In genomic region chr14:8213803-8214224, GRCm38 (mm10) we compare ENCODE assay signal across 7 mouse cellular contexts. TPM values are rescaled to one million over a fixed set of nuclear protein-coding genes. Genes with fewer than 3 reads are reported as not detected.
DNase-seq lines count a peak whose midpoint lies in the region; ATAC-seq and TF ChIP-seq lines count a peak whose summit lies in the region.

Kctd6 (plus strand) TSS chr14:8214140.

- 0 out of 2 replicates have a peak, but pooled peaks have one; percentile 21 for TF ChIP-seq POLR2A in small intestine, adult 2 months (IDR thresholded peaks at IDR 0.05; ENCODE audit: low read depth, low read length)

- peak within 1 kb of the TSS; percentile 92 for H3K27ac ChIP-seq in embryonic facial prominence, embryonic 10.5 days (replicated peaks)
- peak within 1 kb of the TSS; percentile 96 for H3K27ac ChIP-seq in intestine, postnatal 0 days (ENCODE audit: low read depth, low read length)
- H3K27ac ChIP-seq in midbrain, embryonic 12.5 days (replicated peaks), result peak within 1 kb of the TSS; percentile 83
- H3K27ac ChIP-seq in small intestine, adult 2 months (ENCODE audit: insufficient read depth, low read depth, low read length), result peak within 1 kb of the TSS; percentile 35

- H3K4me3 ChIP-seq in embryonic facial prominence, embryonic 10.5 days, result peak within 1 kb of the TSS; percentile 76
- peak within 1 kb of the TSS; percentile 82 for H3K4me3 ChIP-seq in intestine, postnatal 0 days (ENCODE audit: low read depth, low read length)
- H3K4me3 ChIP-seq in midbrain, embryonic 12.5 days, result peak within 1 kb of the TSS; percentile 67
- H3K4me3 ChIP-seq in small intestine, adult 2 months (ENCODE audit: low read depth, low read length), result peak within 1 kb of the TSS; percentile 71

- ATAC-seq in intestine, postnatal 0 days, result peak; percentile 94
- peak; percentile 96 for ATAC-seq in midbrain, embryonic 12.5 days (ENCODE audit: low FRiP score, low read depth)

- DNase-seq in adrenal gland, postnatal 10 days, result peak; percentile 100
- DNase-seq in embryonic facial prominence, embryonic 10.5 days (ENCODE audit: low spot score), result peak; percentile 100
- DNase-seq in gonadal fat pad, adult 2 months (ENCODE audit: low read depth), result peak; percentile 42
- DNase-seq in left cerebral cortex, postnatal 4 days, result peak; percentile 100

- peak; percentile 83 for TF ChIP-seq CTCF in intestine, postnatal 0 days (IDR thresholded peaks at IDR 0.05; ENCODE audit: low read depth)
- TF ChIP-seq CTCF in small intestine, adult 2 months (IDR thresholded peaks at IDR 0.05; ENCODE audit: extremely low read depth, insufficient read length, insufficient replicate concordance, low read depth, low read length), result peak; percentile 55

- intact Hi-C loops in left cerebral cortex, postnatal 4 days (cut with DNase I), result loop anchor here (10.0 kb wide), 1 partner anchor 91 kb away; no protein-coding TSS in a partner anchor

- H3K27me3 ChIP-seq in embryonic facial prominence, embryonic 10.5 days (replicated peaks; ENCODE audit: low read depth, poor library complexity, severe bottlenecking), result peaks cover 27% of the 10 kb centered on the region
- no peaks in the 10 kb centered on the region for H3K27me3 ChIP-seq in intestine, postnatal 0 days (replicated peaks; ENCODE audit: control insufficient read depth, insufficient read depth, low read length)
- H3K27me3 ChIP-seq in midbrain, embryonic 12.5 days, result peaks cover 37% of the 10 kb centered on the region
- no peaks in the 10 kb centered on the region for H3K27me3 ChIP-seq in small intestine, adult 2 months (ENCODE audit: control insufficient read depth, insufficient read depth, low read length)

- H3K4me2 ChIP-seq in intestine, postnatal 0 days (replicated peaks; ENCODE audit: low read depth), result peak within 1 kb of the TSS; percentile 84
- H3K4me2 ChIP-seq in midbrain, embryonic 12.5 days (replicated peaks), result peak within 1 kb of the TSS; percentile 74

- H3K36me3 ChIP-seq in embryonic facial prominence, embryonic 10.5 days (replicated peaks), result no peaks in the 10 kb centered on the region
- no peaks in the 10 kb centered on the region for H3K36me3 ChIP-seq in intestine, postnatal 0 days (ENCODE audit: control insufficient read depth, insufficient read depth)
- no peaks in the 10 kb centered on the region for H3K36me3 ChIP-seq in midbrain, embryonic 12.5 days
- H3K36me3 ChIP-seq in small intestine, adult 2 months (ENCODE audit: control insufficient read depth, insufficient read depth, low read length), result no peaks in the 10 kb centered on the region

- H3K4me1 ChIP-seq in embryonic facial prominence, embryonic 10.5 days, result peaks cover 35% of the 10 kb centered on the region
- H3K4me1 ChIP-seq in intestine, postnatal 0 days (replicated peaks; ENCODE audit: control insufficient read depth, insufficient read depth, low read length), result no peaks in the 10 kb centered on the region
- H3K4me1 ChIP-seq in midbrain, embryonic 12.5 days, result peaks cover 21% of the 10 kb centered on the region
- peaks cover 10% of the 10 kb centered on the region; the same call in 1 of the 2 replicates for H3K4me1 ChIP-seq in small intestine, adult 2 months (ENCODE audit: control insufficient read depth, insufficient read depth, insufficient read length, low read length)

- H3K9ac ChIP-seq in intestine, postnatal 0 days (ENCODE audit: low read depth, low read length), result peak within 1 kb of the TSS; percentile 92
- H3K9ac ChIP-seq in midbrain, embryonic 12.5 days (replicated peaks), result peak within 1 kb of the TSS; percentile 83

- no peaks in the 10 kb centered on the region for H3K9me3 ChIP-seq in embryonic facial prominence, embryonic 10.5 days
- H3K9me3 ChIP-seq in intestine, postnatal 0 days (ENCODE audit: control insufficient read depth), result no peaks in the 10 kb centered on the region
- H3K9me3 ChIP-seq in midbrain, embryonic 12.5 days, result no peaks in the 10 kb centered on the region

- WGBS in embryonic facial prominence, embryonic 10.5 days, result 0% methylated on average over 49 of the region's 49 CpGs
- under 1% methylated on average over 46 of the region's 49 CpGs for WGBS in intestine, postnatal 0 days
- 1% methylated on average over 32 of the region's 49 CpGs for WGBS in midbrain, embryonic 12.5 days
- under 1% methylated on average over 48 of the region's 49 CpGs for WGBS in small intestine, adult 2 months

RNA-seq across cellular contexts. Expression of gene Kctd6, which starts in this region (rescaled TPM):
- total RNA-seq in adrenal gland, postnatal 10 days (2021), result 10 to 100 TPM; 13.5 to 14.3 TPM
- polyA plus RNA-seq in embryonic facial prominence, embryonic 10.5 days (2016; fragmentation: Nextera tagmentation; extraction: Ambion mirVana), result 6.3 and 8.3 TPM in 2 replicates
- polyA plus RNA-seq in gonadal fat pad, adult 2 months (2012; rRNA removed), result 9.7 and 13.3 TPM in 2 replicates
- polyA plus RNA-seq in intestine, postnatal 0 days (2015; fragmentation: Nextera tagmentation; extraction: Ambion mirVana), result 18.8 and 19.5 TPM in 2 replicates
- 10 to 100 TPM; 23.5 to 24.5 TPM for total RNA-seq in left cerebral cortex, postnatal 4 days (2021)
- 9.1 and 9.2 TPM in 2 replicates for polyA plus RNA-seq in midbrain, embryonic 12.5 days (2016; fragmentation: Nextera tagmentation; extraction: Ambion mirVana)
- 3.9 and 5.7 TPM in 2 replicates for polyA plus RNA-seq in small intestine, adult 2 months (2012; rRNA removed)

Comparison
In these comparisons a context has a peak if more than half of its experiments do, and no peak if none do; other contexts are left out.
1. Peak in every context shown above with its lines: DNase-seq, ATAC-seq, H3K4me3 ChIP-seq and H3K27ac ChIP-seq.
2. DNase-seq: peak in every context shown above with its lines; median percentile 100 in adrenal gland, postnatal 10 days; 100 in embryonic facial prominence, embryonic 10.5 days; 100 in left cerebral cortex, postnatal 4 days; 42 in gonadal fat pad, adult 2 months.
3. H3K27ac ChIP-seq: peak in every context shown above with its lines; median percentile 96 in intestine, postnatal 0 days; 92 in embryonic facial prominence, embryonic 10.5 days; 83 in midbrain, embryonic 12.5 days; 35 in small intestine, adult 2 months.